Mouse (Mus musculus) neutrophil, adult 65 days (primary cell): Measurements from ENCODE around the gene Glt8d1. TPM values are rescaled to one million over a fixed set of nuclear protein-coding genes. Genes with fewer than 3 reads are reported as not detected.

ENCODE experiments used
- total RNA-seq: library from RNA; stranded (reverse); gene quantifications from 2 replicates; pipeline ENCODE4 v1.2.4, GENCODE M21; 2023

Glt8d1 gene
- 8.4 and 12.4 TPM in 2 replicates for total RNA-seq

GRCm38 (mm10) chr14:31001307-31002205 lies at the start of gene Glt8d1, which contains the start of gene Spcs1:
Gene Glt8d1, plus strand, starts transcription at chr14:31001400.
Gene Spcs1, minus strand, starts transcription at chr14:31001672.

GRCm38 (mm10) chr14:31018860-31019291 lies 17.7 kb downstream of the Glt8d1 start, which contains the start of the genes Pbrm1 and Gnl3:
Gene Pbrm1, plus strand, starts transcription at chr14:31019138.
Gene Gnl3, minus strand, starts transcription at chr14:31019152.

Other genes with a start within 250 kb of the Glt8d1 start
- 8.3 and 14.1 TPM in 2 replicates for gene Tmem110, start 175.8 kb upstream of the Glt8d1 start, total RNA-seq
- gene Mustn1, start 122.2 kb upstream of the Glt8d1 start, total RNA-seq: 0.75 and 0.76 TPM in 2 replicates
- gene Itih4, start 114.9 kb upstream of the Glt8d1 start, total RNA-seq: 0.20 TPM in 1 of 2 replicates, not detected in the other
- not detected in 2 replicates for gene Itih3, start 77.6 kb upstream of the Glt8d1 start, total RNA-seq
- gene Itih1, start 58.1 kb upstream of the Glt8d1 start, total RNA-seq: not detected in 2 replicates
- gene Nek4, start 50.0 kb upstream of the Glt8d1 start, total RNA-seq: 3.1 and 3.5 TPM in 2 replicates
- gene Spcs1, start 272 bp downstream of the Glt8d1 start, total RNA-seq: 59.1 and 72.8 TPM in 2 replicates
- 42.1 and 50.9 TPM in 2 replicates for gene Pbrm1, start 17.7 kb downstream of the Glt8d1 start, total RNA-seq
- 49.8 and 60.7 TPM in 2 replicates for gene Gnl3, start 17.8 kb downstream of the Glt8d1 start, total RNA-seq
- 42.6 and 43.8 TPM in 2 replicates for gene Smim4, start 127.6 kb downstream of the Glt8d1 start, total RNA-seq
- 8.7 and 10.4 TPM in 2 replicates for gene Nt5dc2, start 129.7 kb downstream of the Glt8d1 start, total RNA-seq
- gene Stab1, start 167.2 kb downstream of the Glt8d1 start, total RNA-seq: 5.0 and 10.1 TPM in 2 replicates
- 1.4 and 1.9 TPM in 2 replicates for gene Tnnc1, start 206.9 kb downstream of the Glt8d1 start, total RNA-seq
- gene Nisch, start 215.5 kb downstream of the Glt8d1 start, total RNA-seq: 266 and 358 TPM in 2 replicates
- gene Sema3g, start 216.5 kb downstream of the Glt8d1 start, total RNA-seq: 0.39 and 0.69 TPM in 2 replicates
- 4.2 and 5.3 TPM in 2 replicates for gene Phf7, start 249.9 kb downstream of the Glt8d1 start, total RNA-seq